Mouse (Mus musculus) embryonic fibroblast, embryonic 13.5 days (primary cell): ENCODE data around the gene Gm48552. TPM values are rescaled to one million over a fixed set of nuclear protein-coding genes. Genes with fewer than 3 reads are reported as not detected.

ENCODE experiments used
- H3K27ac ChIP-seq: 2 replicates; pipeline ENCODE4 v1.5.1; 2012; ENCODE audit warnings: low read length, control low read depth, inconsistent platforms; ENCODE audit not compliant: insufficient read depth
- H3K4me1 ChIP-seq: 2 replicates; pipeline ENCODE4 v1.6.1; 2011; ENCODE audit warnings: low read length; ENCODE audit not compliant: control insufficient read depth, insufficient read depth
- H3K4me3 ChIP-seq: 2 replicates; pipeline ENCODE4 v1.5.1; 2011; ENCODE audit warnings: mild to moderate bottlenecking, control low read depth, low read length; ENCODE audit not compliant: insufficient read depth
- CTCF ChIP-seq: IDR thresholded peaks from 2 replicates; pipeline ENCODE4 v1.5.1; 2011; ENCODE audit warnings: mild to moderate bottlenecking, control low read depth, low read length, moderate library complexity, borderline replicate concordance; ENCODE audit not compliant: insufficient read depth
- POLR2A ChIP-seq: IDR thresholded peaks from 2 replicates; pipeline ENCODE4 v1.6.1; 2011; ENCODE audit warnings: low read depth, mild to moderate bottlenecking, control low read depth, low read length, moderate library complexity
- polyA plus RNA-seq: library from polyadenylated mRNA; stranded (reverse); fragments of >200 nt; gene quantifications from 2 replicates; pipeline ENCODE4 v1.2.4, GENCODE M21; 2011; ENCODE audit warnings: low read depth; ENCODE audit not compliant: missing spikeins, insufficient read length

The Gm48552 gene
- polyA plus RNA-seq, 1 experiment = not detected

DNA sequence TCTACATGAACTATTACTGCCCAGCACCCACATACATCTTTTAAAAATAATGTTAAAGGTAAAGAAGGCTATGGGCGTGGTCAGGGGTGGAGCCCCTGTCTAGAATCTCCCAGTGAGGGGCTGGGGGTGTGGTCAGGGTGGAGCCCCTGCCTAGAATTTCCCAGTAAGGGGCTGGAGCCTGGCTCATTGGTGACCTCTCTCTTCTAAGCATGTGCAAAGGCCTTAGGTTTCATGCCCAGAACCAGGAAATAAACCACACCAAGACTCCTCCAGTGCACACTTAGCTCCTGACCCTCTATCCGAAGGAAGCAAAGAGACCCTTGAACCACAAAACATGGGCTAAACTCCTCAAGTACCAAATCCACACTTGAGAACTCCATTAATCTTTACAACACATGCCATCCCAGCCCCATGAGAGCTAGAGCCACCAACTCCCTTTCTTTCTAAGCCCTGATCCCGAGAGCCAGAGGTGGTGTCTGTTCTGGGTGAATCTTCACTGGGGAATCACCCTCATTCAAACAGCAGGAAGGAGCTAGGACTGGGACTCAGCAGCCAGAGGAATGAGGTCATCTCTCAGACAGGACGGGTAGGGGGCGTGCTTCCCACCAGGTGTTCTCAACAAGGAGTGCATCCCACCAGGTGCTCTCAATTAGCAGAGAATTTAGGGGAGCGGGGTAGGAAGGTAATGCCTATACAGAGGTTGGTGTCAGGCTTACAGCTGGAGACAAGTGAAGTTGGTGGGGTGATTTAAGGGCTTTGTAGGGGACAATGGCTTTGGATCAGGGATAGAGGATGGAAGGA lies 12.0 kb upstream of the Gm48552 start:
- no peak overlapping the region for H3K27ac ChIP-seq

DNA sequence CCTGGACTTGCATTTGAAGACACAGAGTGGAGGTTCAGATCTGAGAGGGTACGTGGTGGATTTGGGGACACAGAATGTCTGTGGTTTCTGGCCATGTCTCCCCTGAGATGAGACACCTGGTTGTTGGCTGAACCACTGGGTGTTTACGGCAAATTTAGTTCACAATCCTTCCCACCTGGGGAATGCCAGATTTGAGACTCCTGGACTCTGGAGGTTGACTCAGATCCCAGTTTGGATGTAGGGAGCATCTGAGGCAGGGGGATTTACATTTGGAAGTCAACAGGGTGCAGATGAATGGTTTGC lies 11.5 kb upstream of the Gm48552 start:
- TF ChIP-seq CTCF (no peak), POLR2A (no peak)
- H3K27ac ChIP-seq = no peak overlapping the region
- 0 out of 2 replicates have a peak, but pooled peaks cover 4% of the 10 kb centered on the region for H3K4me1 ChIP-seq
- H3K4me3 ChIP-seq = peak overlapping the region; percentile 96

More for the DNA sequence above, 12.0 kb upstream of the Gm48552 start:
- TF ChIP-seq CTCF = no peak
- no peak for TF ChIP-seq POLR2A
- Histone ChIP-seq H3K4me3 (peak overlapping the region; percentile 96), H3K4me1 (0 out of 2 replicates have a peak, but pooled peaks cover 4% of the 10 kb centered on the region)

- H3K4me3 ChIP-seq = peak within 1 kb of the TSS; percentile 96
- TF ChIP-seq POLR2A (peak; percentile 65), CTCF (no peak)
- no peak within 1 kb of the TSS for H3K27ac ChIP-seq
- H3K4me1 ChIP-seq = 0 out of 2 replicates have a peak, but pooled peaks cover 4% of the 10 kb centered on the region
Measured at GRCm38 (mm10) chr10:81377793-81378552, 10.8 kb upstream of the Gm48552 start, which contains the start of gene Fzr1. Gene Fzr1 (minus strand): TSS chr10:81378516.

DNA sequence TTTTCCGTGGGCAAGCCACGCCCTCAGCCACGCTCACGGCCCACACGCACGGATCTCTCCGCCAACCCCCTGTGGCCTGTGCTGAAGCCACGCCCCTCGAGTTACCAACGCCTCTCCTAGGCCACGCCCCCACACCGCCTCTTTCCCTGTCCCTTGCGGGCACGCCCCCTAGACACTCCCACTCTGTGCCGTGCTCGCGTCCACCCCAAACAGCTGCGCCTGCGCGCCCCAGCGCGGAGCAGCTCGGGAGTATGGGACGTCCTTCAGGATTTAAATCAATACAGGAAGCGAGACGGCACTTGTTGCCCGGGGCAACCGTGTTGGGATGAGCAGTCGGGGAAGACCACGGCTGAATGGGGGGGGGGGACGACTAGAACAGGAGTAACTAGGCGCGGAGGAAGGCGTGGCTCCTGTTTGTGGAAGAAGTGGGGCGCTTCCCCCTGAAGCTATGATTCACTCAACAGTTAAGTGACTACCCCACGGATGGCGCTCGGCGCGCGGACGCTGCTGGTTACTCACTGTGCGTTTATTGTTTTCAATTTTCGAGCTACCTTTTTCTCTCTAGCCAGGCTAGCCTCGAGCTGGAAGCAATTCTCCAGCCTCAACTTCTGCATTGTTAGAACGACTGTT lies 10.1 kb upstream of the Gm48552 start:
- Histone ChIP-seq H3K4me1 (0 out of 2 replicates have a peak, but pooled peaks cover 4% of the 10 kb centered on the region), H3K4me3 (peak overlapping the region; percentile 41), H3K27ac (no peak overlapping the region)
- peak; percentile 64 for TF ChIP-seq POLR2A
- no peak for TF ChIP-seq CTCF

DNA sequence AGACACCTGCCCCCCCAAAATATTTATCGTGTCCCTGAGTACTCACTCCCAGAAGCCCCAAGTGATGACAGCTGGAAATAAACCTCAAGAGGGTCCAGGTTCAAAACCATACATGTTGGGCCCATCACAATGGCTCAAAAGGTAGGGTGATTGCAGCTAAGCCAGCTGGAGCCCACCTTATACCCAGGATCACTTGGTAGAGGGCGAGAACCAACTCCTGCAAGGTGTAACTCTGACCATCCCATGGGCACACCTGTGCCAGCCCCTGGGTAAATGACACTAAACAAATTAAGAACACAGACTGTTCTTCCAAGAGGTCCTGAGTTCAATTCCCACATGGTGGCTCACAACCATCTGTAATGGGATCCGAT lies 9.6 kb upstream of the Gm48552 start:
- peak overlapping the region; percentile 41 for H3K4me3 ChIP-seq
- TF ChIP-seq POLR2A (no peak), CTCF (no peak)
- H3K27ac ChIP-seq = no peak overlapping the region
- 0 out of 2 replicates have a peak, but pooled peaks cover 4% of the 10 kb centered on the region for H3K4me1 ChIP-seq

GRCm38 (mm10) chr10:81379809-81380378 lies 8.9 kb upstream of the Gm48552 start:
- TF ChIP-seq POLR2A (no peak), CTCF (no peak)
- H3K4me3 ChIP-seq = no peak overlapping the region
- no peak overlapping the region for H3K27ac ChIP-seq
- H3K4me1 ChIP-seq = 0 out of 2 replicates have a peak, but pooled peaks cover 4% of the 10 kb centered on the region

DNA sequence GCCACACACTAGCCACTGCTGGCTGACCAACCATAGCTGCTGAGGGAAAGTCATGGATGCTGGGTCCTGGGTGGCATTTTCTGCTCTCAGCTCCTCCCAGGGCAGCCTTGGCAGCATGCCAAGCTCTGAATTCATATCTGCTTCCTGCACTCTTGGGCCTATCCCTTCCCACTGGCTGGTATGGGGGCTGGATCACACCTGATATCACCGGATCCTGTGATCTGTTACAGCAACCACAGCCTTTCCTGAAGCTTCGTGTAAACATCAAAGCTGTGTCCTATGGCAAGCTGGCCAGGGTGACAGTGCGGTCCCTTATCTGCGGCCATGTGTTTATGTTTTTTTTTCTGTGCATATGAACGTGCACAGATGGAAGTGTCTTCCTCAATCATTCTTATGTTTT lies 6.8 kb upstream of the Gm48552 start:
- peaks cover 3% of the 10 kb centered on the region; the same call in 1 of the 2 replicates for H3K4me1 ChIP-seq
- TF ChIP-seq POLR2A (no peak), CTCF (no peak)
- H3K27ac ChIP-seq = no peak overlapping the region

DNA sequence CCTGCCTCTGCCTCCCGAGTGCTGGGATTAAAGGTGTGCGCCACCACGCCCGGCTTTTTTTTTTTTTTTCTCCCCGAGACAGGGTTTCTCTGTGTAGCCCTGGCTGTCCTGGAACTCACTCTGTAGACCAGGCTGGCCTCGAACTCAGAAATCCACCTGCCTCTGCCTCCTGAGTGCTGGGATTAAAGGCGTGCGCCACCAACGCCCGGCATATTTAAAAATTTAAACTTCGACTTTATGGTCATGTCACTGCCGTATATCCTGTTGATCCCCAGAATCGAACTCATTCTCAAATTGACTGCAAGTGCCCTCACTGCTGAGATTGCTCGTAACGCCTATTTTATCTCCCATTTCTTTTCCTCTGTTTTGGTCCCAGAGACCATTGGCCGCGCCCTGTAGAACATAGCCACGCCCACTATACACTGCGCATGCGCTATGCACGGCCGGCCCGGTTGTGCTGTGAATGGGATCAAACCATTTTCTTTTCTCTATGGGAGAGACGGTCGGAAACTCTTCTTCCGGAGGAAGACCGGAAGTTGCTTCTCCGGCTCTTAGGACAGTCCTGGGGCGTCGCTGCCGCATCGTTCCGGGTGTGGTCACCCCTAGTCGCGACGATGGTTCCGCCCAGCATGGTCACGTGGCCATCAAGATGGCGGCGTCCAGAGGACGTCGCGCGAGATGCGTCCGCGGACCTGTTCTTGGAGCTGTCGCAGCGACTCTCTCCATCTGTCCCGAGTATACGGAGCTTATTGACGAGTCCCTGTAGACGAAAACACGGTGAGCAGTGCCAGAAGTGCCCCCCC lies 4.8 kb upstream of the Gm48552 start, which contains the start of the genes Dohh and Gm48551:
Dohh (plus strand) TSS at position 627 of the 803 bp plus-strand sequence.
Gm48551 (plus strand) TSS at position 665 of the 803 bp plus-strand sequence.
- Histone ChIP-seq H3K27ac (peak within 1 kb of the TSS; percentile 35), H3K4me3 (peak within 1 kb of the TSS; percentile 82), H3K4me1 (peaks cover 2% of the 10 kb centered on the region; the same call in 1 of the 2 replicates)
- TF ChIP-seq CTCF (no peak), POLR2A (peak; percentile 88)

More for the DNA sequence above, 6.8 kb upstream of the Gm48552 start:
- H3K4me3 ChIP-seq = no peak overlapping the region
